Mouse (Mus musculus): Measurements from ENCODE around the gene Camta1. TPM values are rescaled to one million over a fixed set of nuclear protein-coding genes. Genes with fewer than 3 reads are reported as not detected.
A peak's percentile ranks its signal among the peaks of the same experiment; 100 is the strongest.

Gene Camta1
- polyA plus RNA-seq, 1 experiment from 2014 or later: 81.8 TPM

GRCm38 (mm10) chr4:150869276-150870197, 992.1 kb downstream of the Camta1 start:
- no peak overlapping the region for H3K4me3 ChIP-seq (replicated peaks; ENCODE audit: low read length)
- H3K4me2 ChIP-seq (ENCODE audit: low read depth, low read length): no peak overlapping the region
- 0 out of 2 replicates have a peak overlapping the region, but pooled peaks have one; percentile 13 for H3K9ac ChIP-seq (ENCODE audit: low read length)
- H3K27me3 ChIP-seq (ENCODE audit: control insufficient read depth, insufficient read depth, low read length): no peaks in the 10 kb centered on the region
- no peaks in the 10 kb centered on the region for H3K9me3 ChIP-seq (replicated peaks; ENCODE audit: control insufficient read depth, low read length)
- peaks cover 34% of the 10 kb centered on the region for H3K4me1 ChIP-seq (ENCODE audit: control insufficient read depth, insufficient read depth, low read length)
- peak overlapping the region; percentile 92 for H3K27ac ChIP-seq (ENCODE audit: low read length)
- peaks cover 13% of the 10 kb centered on the region; the same call in 1 of the 2 replicates for H3K36me3 ChIP-seq (ENCODE audit: control insufficient read depth, insufficient read depth, low read length)
- ATAC-seq (ENCODE audit: insufficient read depth, low FRiP score): no peak
- WGBS: 51% methylated on average over 17 of the region's 17 CpGs

GRCm38 (mm10) chr4:150868859-150869258, 992.8 kb downstream of the Camta1 start:
- no peak overlapping the region for H3K4me2 ChIP-seq (ENCODE audit: low read depth, low read length)
- peaks cover 36% of the 10 kb centered on the region for H3K4me1 ChIP-seq (ENCODE audit: control insufficient read depth, insufficient read depth, low read length)
- 74% methylated on average over 2 of the region's 2 CpGs for WGBS
- H3K9ac ChIP-seq (ENCODE audit: low read length): no peak overlapping the region
- ATAC-seq (ENCODE audit: insufficient read depth, low FRiP score): no peak
- H3K27me3 ChIP-seq (ENCODE audit: control insufficient read depth, insufficient read depth, low read length): no peaks in the 10 kb centered on the region
- peak overlapping the region; percentile 92; the same call in 1 of the 2 replicates for H3K27ac ChIP-seq (ENCODE audit: low read length)
- no peaks in the 10 kb centered on the region for H3K9me3 ChIP-seq (replicated peaks; ENCODE audit: control insufficient read depth, low read length)
- H3K36me3 ChIP-seq (ENCODE audit: control insufficient read depth, insufficient read depth, low read length): peaks cover 13% of the 10 kb centered on the region; the same call in 1 of the 2 replicates
- H3K4me3 ChIP-seq (replicated peaks; ENCODE audit: low read length): no peak overlapping the region

GRCm38 (mm10) chr4:150868161-150868560, 993.5 kb downstream of the Camta1 start:
- Histone ChIP-seq H3K4me1 (ENCODE audit: control insufficient read depth, insufficient read depth, low read length) (peaks cover 40% of the 10 kb centered on the region), H3K27me3 (ENCODE audit: control insufficient read depth, insufficient read depth, low read length) (no peaks in the 10 kb centered on the region), H3K27ac (ENCODE audit: low read length) (peak overlapping the region; percentile 57; the same call in 1 of the 2 replicates), H3K36me3 (ENCODE audit: control insufficient read depth, insufficient read depth, low read length) (peaks cover 13% of the 10 kb centered on the region; the same call in 1 of the 2 replicates), H3K9ac (ENCODE audit: low read length) (no peak overlapping the region), H3K9me3 (replicated peaks; ENCODE audit: control insufficient read depth, low read length) (no peaks in the 10 kb centered on the region), H3K4me2 (ENCODE audit: low read depth, low read length) (no peak overlapping the region), H3K4me3 (replicated peaks; ENCODE audit: low read length) (no peak overlapping the region)
- WGBS: 71% methylated on average over 6 of the region's 6 CpGs
- ATAC-seq (ENCODE audit: insufficient read depth, low FRiP score): no peak

Other genes with a start within 250 kb of the Camta1 start
- gene Dnajc11, start 71.8 kb upstream of the Camta1 start, polyA plus RNA-seq (2015; fragmentation: Nextera tagmentation; extraction: Ambion mirVana): 62.4 and 62.7 TPM in 2 replicates
- gene Thap3, start 127.1 kb upstream of the Camta1 start, polyA plus RNA-seq (2015; fragmentation: Nextera tagmentation; extraction: Ambion mirVana): 31.8 and 35.7 TPM in 2 replicates
- 18.3 and 21.0 TPM in 2 replicates for gene Phf13, start 134.4 kb upstream of the Camta1 start, polyA plus RNA-seq (2015; fragmentation: Nextera tagmentation; extraction: Ambion mirVana)
- gene Klhl21, start 146.9 kb upstream of the Camta1 start, polyA plus RNA-seq (2015; fragmentation: Nextera tagmentation; extraction: Ambion mirVana): 8.2 and 9.9 TPM in 2 replicates
- 17.0 and 18.0 TPM in 2 replicates for gene Zbtb48, start 165.8 kb upstream of the Camta1 start, polyA plus RNA-seq (2015; fragmentation: Nextera tagmentation; extraction: Ambion mirVana)
- gene Tas1r1, start 176.7 kb upstream of the Camta1 start, polyA plus RNA-seq (2015; fragmentation: Nextera tagmentation; extraction: Ambion mirVana): 0.37 and 0.47 TPM in 2 replicates
- gene Nol9, start 177.4 kb upstream of the Camta1 start, polyA plus RNA-seq (2015; fragmentation: Nextera tagmentation; extraction: Ambion mirVana): 18.7 and 20.9 TPM in 2 replicates
- 12.3 and 14.1 TPM in 2 replicates for gene Plekhg5, start 210.6 kb upstream of the Camta1 start, polyA plus RNA-seq (2015; fragmentation: Nextera tagmentation; extraction: Ambion mirVana)